Mouse (Mus musculus) layer of hippocampus, adult 8-10 months (tissue): ENCODE measurements around the gene Pola1. TPM values are rescaled to one million over a fixed set of nuclear protein-coding genes. Genes with fewer than 3 reads are reported as not detected.

Experiments
- DNase-seq, 2 experiments: peaks; one replicate each; pipeline ENCODE4 v3.0.0; 2022; ENCODE audit warnings: low spot score in 2 of 2
- total RNA-seq, 4 experiments: library from RNA; stranded (reverse); gene quantifications; 2 replicates each; pipeline ENCODE4 v1.2.4; 2022

The Pola1 gene
- 1 to 10 TPM; 7.6 to 9.5 (median 8.6) TPM for total RNA-seq

- DNase-seq = peak; percentile 61 to 67
These were observed at the start of gene Pola1 for GRCm38 (mm10) chrX:93631657-93632449. Pola1 (minus strand) TSS chrX:93632155.

DNA sequence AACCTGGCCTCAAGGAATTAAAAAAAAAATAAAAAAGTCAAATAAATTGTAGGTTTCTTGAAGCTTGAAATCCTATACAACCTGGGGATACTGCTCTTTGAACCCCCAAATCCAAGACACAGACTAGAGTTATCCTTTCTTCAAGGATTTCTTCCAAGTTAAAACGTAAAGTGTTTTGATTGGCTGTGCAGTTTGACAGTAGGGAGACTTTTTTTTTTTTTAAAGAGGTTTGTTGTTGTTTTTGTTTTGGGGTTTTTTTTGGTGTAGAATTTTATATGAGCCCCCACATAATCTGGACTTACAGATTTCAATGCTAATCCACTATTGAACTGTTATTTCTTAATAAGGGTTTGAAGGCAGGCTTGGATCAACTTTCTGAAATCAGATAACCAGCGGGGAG lies 44.3 kb upstream of the Pola1 start:
- DNase-seq = no peak

GRCm38 (mm10) chrX:93674836-93675795 lies 43.2 kb upstream of the Pola1 start:
- DNase-seq = peak; percentile 53 to 57

- DNase-seq = no peak
These were observed 42.5 kb upstream of the Pola1 start for GRCm38 (mm10) chrX:93674432-93674831.

DNA sequence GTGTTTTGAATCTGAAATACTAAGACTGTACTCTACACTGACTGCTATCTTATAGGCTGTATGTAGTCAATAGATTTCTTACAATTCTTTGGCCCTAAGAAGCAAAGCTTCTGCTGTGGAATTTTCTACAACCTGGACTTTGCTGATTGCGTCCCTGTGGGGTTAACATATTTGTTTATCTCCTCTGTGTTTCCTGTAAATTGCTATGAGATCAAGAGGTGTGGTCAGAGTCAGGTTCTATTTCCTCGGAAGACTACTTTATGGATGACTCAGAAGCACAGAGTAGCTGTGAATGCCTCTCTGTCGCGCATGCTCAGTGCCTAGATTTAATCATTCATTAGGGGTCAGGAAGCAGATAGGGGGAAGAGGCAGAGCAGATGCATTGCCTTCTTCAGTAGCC lies 32.8 kb upstream of the Pola1 start:
- no peak for DNase-seq

DNA sequence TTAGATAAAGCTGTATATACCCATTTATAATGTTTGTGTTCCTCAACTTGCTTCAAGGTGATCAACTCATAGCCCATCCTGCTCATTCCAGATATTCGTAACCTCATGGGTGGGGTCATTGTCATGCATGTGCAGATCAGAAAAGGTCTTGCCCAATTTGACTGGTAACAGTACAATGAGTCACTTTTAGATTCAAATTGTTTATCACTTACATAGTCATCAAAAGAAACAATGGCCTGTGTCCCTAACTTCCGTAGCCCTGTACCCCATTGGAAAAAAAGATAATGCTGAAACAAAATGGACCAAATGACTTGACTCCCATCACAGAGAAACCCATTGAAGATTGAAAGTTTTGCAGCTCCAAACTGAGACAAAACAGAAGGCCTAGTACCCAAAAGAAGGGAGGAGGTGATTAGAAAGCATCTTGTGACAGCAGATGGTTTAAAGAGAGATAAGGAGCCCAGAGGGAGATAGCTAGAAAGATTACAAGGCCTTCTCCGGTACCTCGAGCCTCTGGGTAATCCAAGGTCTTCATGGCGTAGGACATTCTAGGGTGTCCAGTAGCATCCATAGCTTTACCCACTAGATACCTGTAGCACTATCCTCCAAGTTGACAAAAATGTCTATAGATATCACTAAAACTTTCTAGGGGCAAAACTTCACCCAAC lies 32.1 kb upstream of the Pola1 start:
- no peak for DNase-seq

DNA sequence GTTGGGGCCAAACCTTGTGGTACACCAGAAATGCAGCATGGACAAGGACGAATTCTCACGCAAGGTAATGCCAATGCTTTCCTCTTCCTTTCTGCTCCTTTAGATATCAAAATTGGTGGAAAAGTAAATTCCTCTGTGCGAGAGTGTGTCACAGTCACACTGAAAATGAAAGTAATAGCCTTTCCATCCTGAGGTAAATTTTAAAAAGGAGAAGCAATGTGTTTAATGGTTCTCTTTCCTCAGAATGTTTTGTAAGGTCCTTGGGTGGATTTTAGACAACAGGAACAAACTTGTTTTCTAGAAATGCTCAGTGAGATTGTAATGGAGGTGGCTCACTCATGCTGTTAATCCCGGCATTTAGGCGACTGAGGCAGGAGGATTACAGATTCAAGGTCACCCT lies 23.2 kb upstream of the Pola1 start:
- no peak for DNase-seq

DNA sequence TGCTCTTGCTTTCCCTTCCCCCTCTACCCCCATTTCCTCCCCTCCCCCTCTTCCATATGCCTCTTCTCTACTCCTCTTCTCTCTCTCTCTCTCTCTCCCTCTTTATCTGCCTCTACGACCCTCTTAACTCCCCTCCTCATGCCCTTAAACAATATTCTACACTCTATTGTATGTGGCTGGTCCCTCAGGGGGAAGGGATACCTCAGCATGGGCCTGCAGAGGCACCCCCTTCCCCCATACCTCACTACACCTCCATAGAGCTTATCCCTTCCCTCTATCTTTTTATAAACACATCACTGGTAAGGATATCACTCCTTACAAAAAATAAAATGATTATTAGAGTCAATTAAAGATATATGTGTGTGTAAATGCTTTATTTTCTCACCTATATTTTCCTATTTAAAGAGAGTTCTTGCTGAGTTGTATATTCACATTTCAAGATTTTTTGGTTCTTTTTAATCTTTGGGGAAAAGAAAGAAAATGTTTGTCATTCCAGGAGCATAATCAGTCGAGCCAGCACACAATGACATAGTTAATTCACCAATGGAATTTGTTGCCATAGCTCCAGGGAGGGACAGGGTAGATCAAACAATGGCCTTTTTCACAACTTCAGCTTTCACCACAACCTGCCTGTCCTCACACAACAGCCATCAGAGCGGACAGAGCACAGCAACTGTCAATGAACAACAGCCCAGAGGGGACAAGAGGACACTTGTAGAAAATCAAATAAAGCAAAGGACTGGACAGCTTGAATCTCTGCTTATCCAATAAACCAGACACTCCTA lies 22.5 kb upstream of the Pola1 start, which contains the start of gene Pcyt1b:
Pcyt1b (plus strand) TSS at position 646 of the 785 bp plus-strand sequence.
- no peak for DNase-seq

DNA sequence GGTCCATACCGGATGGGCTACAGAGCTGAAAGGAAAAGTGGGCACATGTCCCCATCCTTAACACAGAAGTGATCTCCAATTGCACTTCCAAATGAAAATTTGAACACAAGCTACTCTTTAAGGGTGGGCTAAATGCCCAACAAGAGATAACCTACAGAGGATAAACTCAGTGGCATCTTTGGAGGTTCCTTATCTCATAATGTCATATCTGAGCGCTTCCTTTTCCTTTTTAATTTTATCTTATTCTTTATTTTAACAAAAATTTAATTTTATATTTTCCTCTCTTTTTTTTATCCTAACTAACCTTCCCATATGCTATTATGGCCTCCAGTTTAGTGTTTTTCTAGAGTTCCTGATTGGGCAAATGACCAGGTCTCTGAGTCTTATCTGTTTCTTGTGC lies 18.8 kb upstream of the Pola1 start:
- DNase-seq = no peak

DNA sequence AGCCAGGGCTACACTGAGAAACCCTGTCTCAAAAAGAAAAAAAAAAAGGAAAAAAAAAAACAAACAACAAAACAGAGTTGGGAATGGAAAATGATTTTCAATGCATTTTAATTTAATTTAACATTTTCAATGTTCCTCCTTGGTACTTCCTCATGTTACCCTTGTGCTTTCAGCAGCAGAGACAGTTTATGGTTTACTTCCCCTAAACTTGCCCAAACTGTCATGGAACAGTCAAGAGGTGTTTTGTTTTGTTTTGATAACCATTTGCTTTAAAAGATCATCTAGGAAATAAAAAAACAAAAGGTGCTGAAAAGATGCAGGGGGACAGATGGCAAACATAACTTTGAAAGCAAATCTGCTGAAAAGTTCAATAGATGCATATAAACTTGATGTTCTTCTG lies 12.1 kb upstream of the Pola1 start:
- DNase-seq = no peak

DNA sequence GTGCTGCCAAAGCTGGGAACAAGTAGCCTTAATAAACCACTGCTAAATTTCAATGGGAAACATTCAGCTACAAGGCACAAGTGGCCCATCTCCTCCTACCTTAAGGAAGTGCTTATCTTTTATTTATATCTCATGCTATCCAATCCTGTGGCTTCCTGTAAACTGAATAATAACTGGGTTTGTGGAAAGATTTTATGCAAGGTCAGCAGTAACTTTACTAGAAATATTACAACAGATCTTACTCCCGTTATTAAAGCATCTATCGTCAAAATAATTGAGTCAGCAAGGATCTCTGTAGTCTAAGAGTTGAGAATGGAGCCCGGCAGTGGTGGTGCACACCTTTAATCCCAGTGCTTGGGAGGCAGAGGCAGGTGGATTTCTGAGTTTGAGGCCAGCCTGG lies 11.6 kb upstream of the Pola1 start:
- no peak for DNase-seq

DNA sequence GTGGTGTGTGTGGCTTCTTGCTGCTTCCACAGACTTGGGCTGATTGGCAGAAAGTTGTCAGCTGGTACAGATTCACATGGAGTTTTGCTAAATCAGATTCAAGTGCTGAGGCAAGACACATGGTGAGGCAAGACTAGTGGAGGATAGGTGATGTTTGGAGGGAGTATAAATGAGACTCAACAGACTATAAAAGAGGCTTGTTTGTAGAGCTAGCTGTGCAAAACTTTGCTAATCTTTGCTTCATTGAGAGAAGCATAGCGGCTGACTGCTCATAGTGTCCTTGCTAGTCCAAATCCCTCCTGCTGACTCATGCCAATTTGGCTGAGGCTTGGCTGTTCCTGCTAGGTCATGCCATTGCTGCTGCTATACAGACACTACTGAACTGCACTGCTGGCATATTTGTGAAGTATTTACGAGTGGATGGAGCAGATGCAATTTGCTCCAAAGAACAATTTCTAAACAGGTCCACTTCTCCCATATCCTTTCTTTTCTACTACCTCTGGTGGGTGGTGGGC lies 3.0 kb upstream of the Pola1 start:
- DNase-seq = no peak

GRCm38 (mm10) chrX:93630256-93630655 lies 1.7 kb downstream of the Pola1 start:
- DNase-seq = no peak

DNA sequence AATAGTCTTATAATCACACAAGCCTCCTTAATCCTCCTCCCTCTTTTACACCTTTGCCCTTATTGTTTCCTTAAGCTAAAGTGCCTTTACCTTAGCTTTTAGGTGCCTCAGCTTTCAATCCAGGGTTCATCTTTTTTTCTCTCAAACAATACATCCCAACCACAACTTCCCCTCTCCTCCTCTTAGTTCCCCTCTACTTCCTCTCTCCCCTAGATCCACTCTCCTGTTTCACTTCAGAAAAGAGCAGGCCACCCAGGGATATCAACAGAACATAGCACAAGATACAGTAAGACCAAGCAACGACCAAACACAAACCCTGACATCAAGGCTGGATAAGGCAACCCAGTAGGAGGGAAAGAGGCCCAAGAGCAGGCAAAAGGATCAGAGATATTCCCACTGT lies 29.7 kb downstream of the Pola1 start:
- no peak for DNase-seq

DNA sequence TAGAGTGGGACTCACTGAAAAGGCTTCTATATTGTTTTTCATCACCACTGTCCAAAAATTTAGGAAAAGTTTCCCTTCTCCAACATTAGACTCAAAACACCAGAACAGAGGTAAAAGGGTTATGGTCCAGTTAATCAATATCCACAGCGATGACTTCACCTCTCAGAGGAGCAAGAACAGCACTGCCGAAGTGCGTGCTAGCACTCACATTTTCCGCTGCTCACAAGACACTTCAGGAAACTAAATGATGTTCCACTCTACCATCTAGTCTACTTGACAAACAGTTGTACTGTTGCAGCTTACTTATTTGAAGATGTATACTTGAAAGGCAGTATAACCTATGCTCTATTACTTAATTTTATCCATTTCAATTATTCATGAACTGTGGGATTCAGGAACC lies 37.7 kb downstream of the Pola1 start:
- DNase-seq = no peak

GRCm38 (mm10) chrX:93580931-93581330 lies 51.0 kb downstream of the Pola1 start:
- no peak for DNase-seq

GRCm38 (mm10) chrX:93557171-93557570 lies 74.8 kb downstream of the Pola1 start:
- DNase-seq = no peak

- DNase-seq = no peak
These were observed 92.2 kb downstream of the Pola1 start for GRCm38 (mm10) chrX:93539779-93540178.

DNA sequence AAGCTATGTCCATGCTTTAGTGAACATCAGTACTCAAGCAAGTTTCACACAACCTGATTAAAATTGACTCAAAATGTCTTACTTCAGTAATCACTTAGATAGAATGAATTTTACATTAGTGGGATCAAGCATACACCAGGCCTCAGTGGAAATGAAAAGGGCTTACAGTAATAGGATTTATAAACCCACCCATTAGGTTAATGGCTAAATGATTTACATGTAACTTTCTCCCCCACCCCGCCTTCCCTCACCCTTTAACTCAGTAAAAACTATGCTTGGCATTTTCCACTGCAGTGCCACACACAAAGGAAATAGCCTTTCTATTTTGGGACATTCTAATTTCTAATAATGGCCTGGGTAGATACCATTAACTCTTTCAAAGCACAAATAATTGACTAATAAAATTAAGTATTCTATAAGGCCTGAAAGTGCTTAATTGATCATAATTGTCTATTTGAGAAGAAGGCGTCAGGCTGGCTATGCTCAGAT lies 129.0 kb downstream of the Pola1 start:
- no peak for DNase-seq

DNA sequence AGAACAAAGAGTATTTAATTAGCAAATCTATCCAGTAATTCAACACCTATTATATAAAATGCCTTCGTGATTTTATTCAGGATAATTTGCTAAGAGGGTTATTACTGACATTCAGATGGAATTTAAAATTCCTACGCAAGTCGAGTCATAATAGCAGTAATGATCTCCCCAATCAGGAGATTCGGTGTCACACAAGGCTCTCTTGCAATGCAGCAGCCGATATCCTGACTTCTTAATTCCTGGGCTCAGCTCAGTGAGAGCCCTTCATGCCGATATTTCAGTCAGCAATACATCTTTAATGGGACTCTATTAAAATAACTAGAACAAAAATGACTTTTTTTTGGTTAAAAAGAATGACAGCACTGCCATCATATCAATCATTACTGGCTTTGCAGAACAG lies 134.4 kb downstream of the Pola1 start:
- no peak for DNase-seq

DNA sequence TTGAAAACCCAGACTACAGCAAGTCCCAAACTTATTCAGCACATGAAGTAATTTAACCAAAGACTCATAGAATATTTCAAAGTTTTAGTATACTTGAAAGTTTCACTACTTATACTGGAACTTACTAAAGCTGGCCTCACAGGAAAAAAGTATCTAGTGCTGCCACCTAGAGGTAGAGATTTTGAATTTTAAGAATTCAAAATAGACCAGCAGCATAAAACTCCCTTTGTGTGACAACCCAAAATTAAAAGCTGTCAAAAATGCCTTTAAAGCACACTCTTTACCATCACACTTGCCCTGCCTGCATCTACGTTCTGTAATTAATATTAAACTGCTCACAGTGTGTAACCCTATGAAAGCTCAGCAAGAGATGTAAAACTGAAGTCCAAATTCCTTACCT lies 166.2 kb downstream of the Pola1 start:
- no peak for DNase-seq
